Mouse (Mus musculus) kidney, postnatal 25 days (tissue): Measurements from ENCODE around the gene Eif5a.
"Not testable (repeated sequence)": the region's sequence is repeated elsewhere in the genome, so short reads cannot be mapped to it uniquely, and the experiment has no call there.

Source experiments
- DNase-seq, 2 experiments: peaks; one replicate each; pipeline ENCODE4 v3.0.0; 2021; ENCODE audit warnings: mixed read lengths in 2 of 2

Gene Eif5a

DNA sequence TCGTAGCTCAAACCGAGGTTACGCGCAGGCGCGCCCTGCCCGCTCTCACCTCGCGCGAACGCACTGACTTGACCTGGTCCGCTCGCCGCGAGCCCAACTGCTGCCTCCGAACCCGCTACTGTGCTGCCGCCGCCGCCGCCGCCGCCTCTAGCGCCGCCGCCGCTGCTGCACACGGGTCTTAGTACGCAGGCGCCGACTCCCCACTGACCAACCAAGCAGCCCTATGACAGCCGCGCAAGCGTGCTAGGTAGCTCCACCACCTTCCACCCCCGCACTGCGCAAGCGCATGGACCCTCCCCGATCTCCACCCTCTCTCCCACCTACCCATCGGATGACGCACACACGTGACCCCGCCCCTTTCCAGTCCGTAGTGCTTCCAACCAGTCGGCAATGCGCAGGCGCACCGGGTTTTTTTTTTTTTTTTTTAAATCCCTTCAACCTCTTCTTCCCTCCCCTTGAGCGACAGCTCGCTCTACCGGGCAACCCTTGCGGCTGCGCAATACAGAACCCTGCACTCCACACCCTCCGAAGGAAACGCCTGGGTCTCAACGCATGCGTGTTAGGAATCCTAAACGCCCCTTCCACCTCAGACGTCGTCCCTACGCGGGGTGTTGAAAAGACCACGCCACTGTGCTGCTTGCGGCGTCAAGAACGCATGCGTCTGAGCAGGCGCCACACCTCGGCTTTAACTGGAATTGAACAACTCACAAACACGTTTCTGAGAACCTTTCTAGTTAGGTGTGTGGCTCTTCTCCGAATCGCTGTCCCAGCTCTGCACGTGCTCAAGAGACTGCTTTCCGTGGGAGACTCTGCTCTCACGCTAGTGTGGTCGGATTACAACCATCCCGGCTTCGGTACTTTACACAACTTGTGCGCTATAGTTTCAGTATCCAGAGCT, at the start of gene Eif5a:
TSS of gene Eif5a (minus strand) at position 845 of the 898 bp plus-strand sequence.
- peak; percentile 100 for DNase-seq

DNA sequence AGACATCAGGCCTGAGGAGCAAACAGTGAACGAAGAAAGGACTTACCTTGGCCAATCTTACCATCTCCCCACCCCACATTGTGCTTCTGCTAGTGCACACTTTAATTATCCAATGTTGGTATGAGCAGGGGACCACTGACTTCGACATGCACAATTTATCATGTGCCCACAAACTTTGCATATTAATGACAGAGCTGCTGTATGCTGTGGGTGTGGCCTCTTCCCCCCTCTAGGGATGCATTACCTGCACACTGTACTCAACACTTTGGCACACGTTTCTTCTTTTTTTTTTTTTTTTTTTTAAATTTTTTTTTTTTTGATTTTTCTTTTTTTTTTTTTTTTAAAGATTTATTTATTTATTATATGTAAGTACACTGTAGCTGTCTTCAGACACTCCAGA, 49.0 kb upstream of the Eif5a start:
- no peak for DNase-seq

DNA sequence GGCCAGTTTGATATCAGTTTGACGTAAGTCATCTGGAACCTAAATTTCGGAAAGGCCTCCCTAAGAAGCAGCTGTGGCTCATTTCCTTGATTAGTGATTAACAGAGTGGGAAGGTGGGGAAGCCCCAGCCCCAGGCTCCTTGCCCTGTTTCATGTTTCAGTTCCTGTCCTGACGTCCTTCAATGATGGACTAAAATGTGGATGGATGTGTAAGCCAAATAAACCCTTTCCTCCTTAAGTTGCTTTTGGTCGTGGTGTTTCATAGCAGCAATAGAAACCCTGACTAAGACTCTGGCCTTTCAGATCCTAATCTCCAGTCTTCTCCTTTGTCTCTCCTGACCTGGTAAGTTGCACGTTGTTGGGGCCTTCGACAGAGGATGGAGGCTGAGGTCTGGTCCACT, 48.5 kb upstream of the Eif5a start:
- no peak for DNase-seq

DNA sequence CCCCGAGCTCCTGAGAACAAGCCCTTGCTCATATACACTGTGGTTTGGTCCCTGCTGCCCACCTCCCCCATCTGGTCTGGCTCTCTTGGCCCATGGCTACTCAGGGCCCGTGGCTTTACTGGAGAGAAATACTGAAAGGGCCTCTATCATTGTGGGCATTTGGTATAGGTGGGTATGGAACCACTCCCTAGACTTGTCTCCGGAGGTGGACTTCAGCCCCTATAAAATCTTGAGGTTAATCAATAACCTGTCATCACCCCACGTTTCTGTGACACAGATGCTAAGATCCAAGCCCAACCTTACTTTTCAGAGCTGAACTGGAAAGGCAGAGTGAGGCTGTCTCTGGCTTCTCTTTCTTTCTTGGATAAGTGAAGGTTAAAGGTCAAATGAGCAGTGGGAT, 47.0 kb upstream of the Eif5a start:
- DNase-seq: no peak

DNA sequence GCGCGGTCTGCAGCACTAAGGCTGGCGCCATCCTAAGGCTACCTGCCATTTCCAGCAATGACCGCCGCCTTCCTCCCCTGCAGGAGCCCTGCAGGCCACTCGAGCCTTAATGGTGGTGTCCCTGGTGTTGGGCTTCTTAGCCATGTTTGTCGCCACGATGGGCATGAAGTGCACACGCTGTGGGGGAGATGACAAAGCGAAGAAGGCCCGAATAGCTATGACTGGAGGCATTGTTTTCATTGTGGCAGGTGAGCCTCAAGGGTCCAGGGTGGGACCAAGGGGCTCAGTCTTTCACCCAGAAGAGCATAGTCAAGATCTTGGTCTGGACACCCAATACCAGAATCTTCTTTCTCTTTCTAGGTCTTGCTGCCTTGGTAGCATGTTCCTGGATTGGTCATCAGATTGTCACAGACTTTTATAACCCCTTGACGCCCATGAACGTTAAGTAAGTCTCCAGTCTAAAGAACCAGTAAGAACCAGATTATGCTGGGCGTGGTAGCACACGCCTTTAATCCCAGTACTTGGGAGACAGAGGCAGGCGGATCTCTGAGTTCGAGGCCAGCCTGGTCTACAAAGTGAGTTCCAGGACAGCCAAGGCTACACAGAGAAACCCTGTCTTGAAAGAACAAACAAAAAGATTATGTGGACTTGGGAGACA, 45.2 kb upstream of the Eif5a start:
- DNase-seq: no peak

DNA sequence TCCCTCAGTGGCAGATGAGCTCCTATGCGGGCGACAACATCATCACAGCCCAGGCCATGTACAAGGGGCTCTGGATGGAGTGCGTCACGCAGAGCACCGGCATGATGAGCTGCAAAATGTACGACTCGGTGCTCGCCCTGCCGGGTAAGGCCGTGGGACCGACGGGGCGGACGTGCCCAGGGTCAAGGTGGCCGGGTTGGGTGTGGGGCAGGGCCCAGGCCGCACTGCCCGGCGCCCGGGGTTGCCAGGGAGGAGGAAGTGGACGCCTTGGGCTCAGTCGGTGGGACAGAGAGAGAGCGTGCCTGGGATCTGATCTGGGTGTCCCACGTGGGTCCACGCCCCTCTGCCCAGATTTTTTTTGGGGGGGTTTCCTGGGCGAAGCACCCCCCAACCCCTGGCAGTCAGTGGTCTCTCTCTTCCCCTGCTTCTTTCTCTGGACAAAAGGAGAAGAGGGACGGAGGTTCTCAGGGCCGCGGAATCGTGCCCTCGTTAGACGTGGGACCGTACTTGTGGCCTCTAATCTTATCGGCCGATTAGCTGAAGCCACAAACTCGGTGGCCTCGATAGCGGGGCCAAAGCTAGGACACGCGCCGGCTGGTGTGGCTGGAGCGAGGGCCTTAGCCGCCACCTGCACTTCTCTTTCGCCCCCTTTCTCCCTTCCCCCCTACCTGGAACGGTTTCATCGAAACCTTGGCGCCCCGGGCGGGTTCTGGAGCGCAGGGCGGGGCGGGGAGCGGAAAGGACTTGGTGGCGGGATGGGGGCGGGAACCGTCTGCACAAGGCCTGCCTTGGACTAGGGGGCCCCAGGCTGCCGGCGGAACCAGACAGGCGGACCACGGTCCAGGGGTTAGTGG, 44.5 kb upstream of the Eif5a start:
- DNase-seq: peak; percentile 59 to 87

DNA sequence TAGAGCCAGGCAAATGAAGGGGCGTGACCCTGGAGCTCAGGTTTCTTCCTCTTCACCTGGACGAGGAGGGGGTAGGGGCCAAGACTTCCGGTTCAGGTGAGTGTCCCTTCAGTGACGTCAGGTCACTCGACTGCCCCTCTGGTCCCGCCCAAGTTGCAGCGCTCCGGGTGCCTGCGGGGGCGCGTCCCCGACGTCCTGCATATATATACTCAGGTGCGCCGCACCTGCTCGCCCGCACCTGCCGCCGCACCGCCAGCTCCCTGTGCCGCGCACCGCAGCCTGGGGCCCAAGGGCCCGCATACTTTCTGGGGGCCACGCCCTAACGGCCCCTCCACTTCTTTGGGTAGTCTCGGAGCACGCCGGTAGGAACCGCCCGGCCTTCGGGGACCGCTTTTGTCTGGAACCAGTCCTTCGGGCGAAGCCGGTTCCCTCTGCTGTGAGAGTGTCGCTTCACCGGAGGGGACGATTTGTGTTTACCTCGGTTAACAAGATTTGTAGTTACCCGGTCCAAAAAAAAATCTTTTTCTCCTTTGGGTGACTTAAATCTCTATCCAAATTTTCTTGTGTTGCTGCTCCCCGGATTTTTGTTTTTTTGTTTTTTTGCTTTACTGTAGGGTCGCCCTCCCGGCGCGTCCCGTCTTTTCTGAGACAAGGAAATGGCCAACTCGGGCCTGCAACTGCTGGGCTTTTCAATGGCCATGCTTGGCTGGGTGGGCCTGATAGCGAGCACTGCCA, 43.7 kb upstream of the Eif5a start:
- peak; percentile 64 to 90 for DNase-seq

DNA sequence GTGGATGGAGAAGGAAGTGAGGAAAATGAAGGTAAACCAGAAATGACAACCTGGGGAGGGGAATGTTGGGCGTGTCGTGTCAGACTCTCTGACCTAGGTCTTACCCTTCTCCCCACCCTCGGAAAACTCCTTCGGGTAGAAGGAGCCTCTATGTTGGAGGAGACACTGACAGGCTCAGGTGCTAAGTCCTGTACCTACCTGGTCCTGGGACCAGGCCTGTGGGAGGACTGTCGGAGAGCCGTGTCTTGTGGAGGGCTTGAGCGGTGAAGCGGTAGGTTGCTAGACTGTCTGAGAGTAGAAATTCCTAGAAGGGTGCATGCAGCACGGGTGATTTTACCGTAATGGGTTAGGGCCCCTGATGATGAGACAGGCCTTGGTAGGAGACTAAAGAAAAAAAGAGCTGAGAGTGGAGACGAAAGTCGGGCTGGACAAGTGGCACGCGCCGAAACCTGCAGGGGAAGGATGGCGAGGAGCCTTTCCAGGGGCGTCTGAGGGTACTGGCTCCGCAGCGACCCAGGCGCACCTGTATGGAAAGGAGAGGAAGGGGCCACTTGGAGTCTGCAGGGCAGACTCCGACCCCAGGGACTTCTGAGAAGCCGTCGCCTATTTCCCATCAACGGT, 43.0 kb upstream of the Eif5a start, which contains the start of gene Cldn7:
TSS of gene Cldn7 (plus strand) at position 130 of the 621 bp plus-strand sequence.
- DNase-seq: no peak

DNA sequence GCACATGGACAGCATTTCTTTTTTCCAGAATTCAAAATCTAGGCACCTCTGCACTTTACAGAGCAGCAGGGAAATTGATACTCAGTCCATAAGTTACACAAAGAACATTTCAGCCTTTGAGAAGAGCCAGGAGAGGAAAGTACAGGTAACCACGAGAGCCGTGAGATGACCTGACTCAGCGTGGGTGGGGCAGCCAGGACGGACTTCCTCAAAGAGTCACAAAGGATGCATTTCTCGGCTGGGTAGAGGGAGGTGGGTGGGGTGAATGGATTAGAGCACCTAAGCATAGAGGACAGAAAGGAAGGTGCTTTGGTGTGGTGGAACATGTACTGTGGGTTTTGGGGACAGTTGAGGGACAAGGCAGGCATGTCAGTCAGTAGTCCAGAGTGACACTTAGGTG, 40.1 kb upstream of the Eif5a start:
- DNase-seq: no peak

DNA sequence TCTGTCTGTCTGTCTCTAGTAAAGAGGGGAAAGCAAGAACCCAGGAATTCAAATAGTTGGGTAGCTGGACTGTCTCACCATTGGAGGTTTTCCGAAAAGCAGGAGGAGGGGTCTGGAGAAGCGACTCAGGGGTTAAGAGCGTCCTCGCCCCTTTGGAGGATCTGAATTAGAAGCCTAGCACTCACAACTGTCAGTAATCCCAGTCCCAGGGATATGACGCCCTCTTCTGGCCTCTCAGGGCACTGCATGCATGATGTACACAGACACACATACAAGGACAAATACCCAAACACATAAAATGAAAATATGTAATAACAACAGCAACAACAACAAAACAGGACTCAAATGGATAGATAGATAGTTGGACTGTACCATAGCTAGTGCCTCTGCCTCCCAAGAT, 38.9 kb upstream of the Eif5a start:
- no peak for DNase-seq

DNA sequence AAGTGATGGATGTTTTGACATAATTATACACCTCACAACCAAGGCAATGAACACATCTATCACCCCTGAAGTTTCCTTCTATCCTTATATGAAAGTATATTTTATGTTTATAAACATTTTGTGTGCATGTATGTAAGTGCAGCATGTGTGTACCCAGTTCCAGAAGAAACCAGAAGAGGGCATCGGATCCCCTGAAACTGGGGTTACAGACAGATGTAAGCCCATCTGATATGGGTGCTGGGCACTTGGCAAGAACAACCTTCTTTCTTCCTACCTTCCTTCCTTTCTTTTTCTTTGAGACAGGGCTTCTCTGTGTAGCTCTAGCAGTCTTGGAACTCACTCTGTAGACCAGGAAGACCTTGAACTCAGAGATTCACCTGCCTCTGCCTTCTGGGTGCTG, 34.5 kb upstream of the Eif5a start:
- no peak for DNase-seq

DNA sequence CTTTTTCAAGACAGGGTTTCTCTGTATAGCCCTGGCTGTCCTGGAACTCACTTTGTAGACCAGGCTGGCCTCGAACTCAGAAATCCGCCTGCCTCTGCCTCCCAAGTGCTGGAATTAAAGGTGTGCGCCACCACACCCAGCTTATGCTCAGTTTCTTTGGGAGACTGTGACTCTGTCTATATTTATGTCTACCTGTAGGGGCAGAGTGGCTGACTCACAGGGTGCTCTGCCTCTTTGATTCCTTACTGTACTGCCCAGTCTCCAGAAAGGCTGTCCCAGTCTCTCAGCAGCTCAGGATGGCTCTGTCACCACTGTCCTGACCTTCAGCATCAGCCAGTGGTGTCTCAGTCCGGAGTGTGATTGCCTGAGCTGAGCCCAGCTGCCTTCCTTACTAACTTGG, 33.9 kb upstream of the Eif5a start:
- DNase-seq: not testable (repeated sequence)

DNA sequence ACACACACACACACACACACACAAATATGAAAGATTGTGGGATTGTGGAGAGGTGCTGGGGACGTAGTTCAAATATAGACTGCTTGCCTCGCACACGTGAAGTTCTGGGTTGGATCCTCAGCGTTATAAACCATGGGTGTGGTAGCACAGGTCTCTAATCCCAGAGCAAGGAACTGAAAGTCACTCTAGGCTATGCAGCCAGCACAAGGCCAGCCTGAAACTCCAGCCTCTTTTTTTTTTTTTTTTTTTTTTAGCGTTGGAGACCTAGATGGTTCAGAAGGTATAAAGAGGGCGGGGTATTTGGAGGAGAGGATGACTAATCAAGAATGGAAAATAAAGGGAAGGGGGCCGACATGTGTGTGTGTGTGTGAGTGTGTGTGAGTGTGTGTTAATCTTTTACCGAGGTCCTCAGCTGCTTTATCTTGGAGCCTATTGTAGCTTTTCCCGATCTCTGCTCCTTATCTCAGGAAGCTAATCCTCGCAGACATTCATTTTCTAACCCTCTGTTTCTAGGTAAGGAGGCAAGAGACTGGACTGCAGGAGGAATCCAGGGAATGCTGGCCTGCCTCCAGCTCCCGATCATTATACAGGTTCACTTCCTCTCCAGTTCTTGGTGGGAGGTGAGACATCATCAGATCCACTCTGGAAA, 31.6 kb upstream of the Eif5a start:
- peak in 1 of 2 experiments; percentile 16 for DNase-seq

DNA sequence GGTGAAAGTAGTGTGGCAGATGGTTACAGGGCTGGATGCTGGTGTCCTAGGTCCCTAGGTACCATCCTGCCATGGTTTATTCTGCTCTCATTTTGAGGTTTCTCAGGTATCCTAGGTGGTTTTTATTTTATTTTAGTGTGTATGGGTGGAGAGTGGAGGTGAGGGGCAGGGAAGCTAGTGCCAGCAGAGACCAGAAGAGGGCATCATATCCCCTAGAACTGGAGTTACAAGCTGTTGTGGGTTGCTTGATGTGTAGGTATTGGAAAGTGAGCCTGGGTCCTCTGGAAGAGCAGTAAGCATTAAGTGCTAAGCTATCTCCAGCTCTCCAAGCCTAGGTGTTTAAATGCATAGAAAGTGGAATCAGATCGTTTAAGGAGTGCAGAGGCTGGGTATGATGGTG, 30.5 kb upstream of the Eif5a start:
- DNase-seq: no peak

DNA sequence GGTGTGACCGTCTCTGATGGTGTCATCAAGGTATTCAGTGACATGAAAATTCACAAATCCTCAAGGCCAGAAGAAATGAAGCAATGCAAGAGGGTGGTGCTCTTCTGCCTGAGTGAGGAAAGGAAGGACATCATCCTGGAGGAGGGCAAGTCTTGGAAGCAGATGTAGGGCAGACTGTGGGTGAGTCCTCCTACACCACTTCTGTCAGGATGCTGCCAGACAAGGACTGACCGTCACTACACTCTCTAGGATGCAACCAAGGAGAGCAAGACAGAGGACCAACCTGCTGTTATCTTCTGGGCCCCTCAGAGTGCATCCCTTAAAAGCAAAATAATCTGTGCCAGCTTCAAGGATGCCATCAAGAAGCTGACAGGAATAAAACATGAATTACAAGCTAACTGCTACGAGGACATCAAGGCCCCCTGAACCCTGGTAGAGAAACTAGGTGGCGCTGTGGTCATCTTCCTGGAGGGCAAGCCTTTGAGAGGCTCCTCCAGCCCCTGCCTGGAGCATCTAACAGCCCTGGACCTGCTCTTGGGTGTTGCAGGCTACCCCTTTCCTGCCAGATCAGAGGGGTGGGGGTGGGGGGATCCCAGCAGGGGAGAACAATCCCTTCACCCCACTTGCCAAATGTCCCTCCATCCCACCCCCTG, 29.2 kb upstream of the Eif5a start:
- DNase-seq: peak; percentile 41 to 42

DNA sequence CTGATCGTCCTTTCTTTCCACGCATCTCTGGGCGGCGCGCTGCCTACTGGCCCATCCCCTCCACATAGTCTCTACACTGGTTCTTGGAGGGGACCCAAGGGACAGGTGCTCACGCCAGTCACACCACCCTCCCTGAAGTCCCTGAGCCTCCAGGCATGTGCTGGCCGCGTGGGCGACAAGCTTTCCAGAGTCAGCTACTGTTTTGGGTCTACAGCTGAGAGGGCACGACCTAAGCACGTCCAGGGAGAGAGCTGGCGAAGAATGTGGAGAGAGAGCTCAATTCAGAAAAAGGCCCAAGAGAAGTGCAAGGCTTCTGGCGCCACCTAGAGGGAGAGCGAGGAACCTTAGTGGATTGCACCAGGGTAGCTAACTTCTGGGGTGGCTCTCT, 27.0 kb upstream of the Eif5a start:
- DNase-seq: peak; percentile 91 to 96

DNA sequence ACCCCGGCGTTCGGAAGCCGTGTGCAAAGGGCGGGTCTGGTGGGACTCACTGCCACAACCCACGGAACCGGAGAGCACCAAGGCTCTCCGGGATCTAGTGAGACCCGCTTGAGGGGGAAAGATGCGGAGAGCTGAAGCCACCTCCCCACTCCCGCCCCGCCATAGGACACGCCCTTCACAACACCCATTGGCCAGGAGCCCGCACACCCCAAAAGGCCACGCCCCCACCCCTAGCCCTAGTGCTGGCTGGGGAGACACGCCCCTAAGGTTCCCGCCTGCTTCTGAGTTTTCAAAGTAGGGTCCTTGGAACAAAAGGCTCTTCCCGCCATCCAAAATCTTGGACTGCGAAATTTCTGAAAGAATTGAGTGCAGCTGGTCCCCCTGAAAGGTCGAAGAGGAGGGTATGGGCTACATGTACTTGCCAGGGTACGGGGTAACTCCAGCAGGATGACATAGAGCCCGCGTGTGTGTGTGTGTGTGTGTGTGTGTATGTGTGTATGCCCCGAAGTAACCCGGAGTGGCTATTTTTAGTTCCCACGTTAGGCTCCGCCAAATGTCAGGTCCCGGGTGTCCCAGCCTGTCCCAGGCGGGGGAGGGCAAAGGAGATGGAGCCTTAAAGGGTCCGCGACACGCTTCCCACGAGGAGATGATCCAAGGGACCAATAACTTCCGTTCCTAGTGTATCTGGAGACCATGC, 26.5 kb upstream of the Eif5a start, which contains the start of gene Slc2a4:
TSS of gene Slc2a4 (minus strand) at position 123 of the 697 bp plus-strand sequence.
- peak; percentile 95 to 96 for DNase-seq

DNA sequence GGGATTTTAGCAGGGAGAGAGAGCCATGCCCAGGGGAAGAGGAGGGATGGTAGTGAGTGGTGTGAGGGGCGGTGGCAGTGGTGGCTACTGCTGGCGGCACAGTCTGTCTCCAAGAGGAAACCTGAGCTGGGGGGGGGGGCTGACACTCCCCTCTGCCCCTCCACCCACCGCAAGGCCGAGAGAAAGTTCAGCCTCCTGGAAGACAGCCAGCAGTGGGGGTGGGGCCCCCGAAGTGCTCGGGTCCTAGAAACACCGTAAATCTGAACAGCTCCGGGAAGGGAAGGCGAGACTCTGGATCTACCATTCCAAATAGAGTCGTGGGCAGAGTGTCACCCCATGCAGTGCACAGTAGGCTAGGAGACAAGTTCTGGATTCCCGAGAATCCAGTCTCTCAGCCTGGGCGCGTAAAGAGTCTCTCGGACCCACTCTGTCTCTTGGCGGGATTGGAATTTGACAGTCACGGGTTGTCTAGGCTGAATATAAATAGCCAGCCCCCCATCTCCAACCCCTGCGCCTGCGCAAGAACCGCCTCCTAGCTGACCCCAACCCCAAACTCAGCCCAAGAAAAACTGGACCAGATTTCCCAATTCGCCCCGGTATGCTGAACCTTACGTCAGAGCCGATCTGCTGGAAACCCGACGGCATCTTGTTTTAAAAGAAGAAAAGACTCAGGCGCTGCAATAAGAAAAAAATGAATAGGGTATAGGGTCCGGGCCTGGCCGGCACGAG, 25.7 kb upstream of the Eif5a start:
- DNase-seq: peak; percentile 68 to 82
